Mouse (Mus musculus): Measurements from ENCODE around the gene Cyp27a1.

Cyp27a1 gene

GRCm38 (mm10) chr1:74719281-74719680 lies 5.9 kb downstream of the Cyp27a1 start:
- DNase-seq: no peak

GRCm38 (mm10) chr1:74721657-74722056 lies 8.3 kb downstream of the Cyp27a1 start:
- no peak for DNase-seq

GRCm38 (mm10) chr1:74723748-74724147 lies 10.4 kb downstream of the Cyp27a1 start:
- peak; percentile 31 for DNase-seq

- DNase-seq: no peak
Observed at GRCm38 (mm10) chr1:74726114-74726513, 12.7 kb downstream of the Cyp27a1 start.

GRCm38 (mm10) chr1:74726674-74727073 lies 13.3 kb downstream of the Cyp27a1 start:
- no peak for DNase-seq

DNA sequence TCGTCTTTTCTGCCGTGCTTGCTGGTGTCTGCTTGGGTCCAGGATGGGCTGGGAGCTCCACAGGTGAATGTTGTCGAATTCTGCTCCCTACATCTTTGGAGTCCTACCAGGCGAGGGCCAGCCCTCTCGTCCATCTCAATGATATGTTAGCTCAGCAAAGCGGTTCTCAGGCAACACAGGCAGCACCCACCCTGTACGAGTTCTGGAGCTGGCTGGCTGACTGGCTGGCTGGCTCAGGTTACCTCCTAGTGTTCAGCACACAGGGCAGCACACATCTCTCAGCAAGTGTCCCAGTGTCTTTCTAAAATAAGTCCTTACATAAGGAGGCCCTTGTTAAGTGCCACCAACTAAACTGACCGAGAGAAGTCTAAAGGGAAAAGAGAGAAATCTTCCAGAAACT lies 15.1 kb downstream of the Cyp27a1 start:
- no peak for DNase-seq

DNA sequence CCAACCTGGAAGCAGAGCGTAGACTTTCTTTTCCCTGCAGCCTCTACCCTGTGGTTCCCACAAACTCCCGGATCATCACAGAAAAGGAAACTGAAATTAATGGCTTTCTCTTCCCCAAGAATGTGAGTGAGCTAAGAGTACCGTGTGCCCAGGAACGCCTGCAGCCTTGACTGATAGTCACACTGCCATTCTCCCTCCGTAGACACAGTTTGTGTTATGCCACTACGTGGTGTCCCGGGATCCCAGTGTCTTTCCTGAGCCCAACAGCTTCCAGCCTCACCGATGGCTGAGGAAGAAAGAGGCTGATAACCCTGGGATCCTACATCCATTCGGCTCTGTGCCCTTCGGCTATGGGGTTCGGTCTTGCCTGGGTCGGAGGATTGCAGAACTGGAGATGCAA lies 23.6 kb downstream of the Cyp27a1 start:
- no peak for DNase-seq

DNA sequence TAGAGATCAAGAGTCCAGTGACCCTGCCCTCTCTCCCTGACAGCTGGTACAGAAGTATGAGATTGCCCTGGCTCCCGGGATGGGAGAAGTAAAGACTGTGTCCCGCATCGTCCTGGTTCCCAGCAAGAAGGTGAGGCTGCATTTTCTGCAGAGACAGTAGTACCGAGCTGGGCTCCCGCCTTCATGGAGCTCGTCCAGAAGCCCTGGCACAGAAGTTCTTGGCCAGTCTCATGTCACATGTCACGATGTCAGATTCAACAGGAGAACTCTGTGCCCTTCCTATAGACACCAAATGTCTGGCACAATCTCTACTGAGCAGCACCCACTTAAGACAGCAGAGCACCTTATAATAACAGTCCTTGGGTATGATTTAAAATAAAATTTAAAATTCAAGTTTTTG lies 24.1 kb downstream of the Cyp27a1 start:
- no peak for DNase-seq

DNA sequence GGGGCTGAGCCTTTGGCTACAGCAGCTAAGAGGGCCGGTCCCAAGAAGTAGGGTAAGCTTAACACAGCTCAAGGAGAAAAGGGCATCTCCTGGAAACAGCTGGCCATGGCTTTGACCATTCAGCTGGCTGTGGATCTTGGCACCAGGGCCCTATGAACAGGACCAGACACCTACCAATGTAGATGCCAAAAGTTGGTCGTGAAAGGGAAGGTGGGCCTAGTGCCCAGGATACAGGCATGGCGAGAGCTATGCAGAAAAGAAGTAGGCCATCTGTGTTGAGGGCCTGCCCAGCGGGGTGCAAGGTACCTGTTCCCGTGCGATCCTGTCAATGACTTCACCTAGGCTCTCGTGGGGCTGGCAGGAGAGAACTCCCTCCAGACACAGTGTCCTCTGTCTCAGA lies 27.5 kb downstream of the Cyp27a1 start:
- DNase-seq: no peak

GRCm38 (mm10) chr1:74747335-74747734 lies 34.0 kb downstream of the Cyp27a1 start:
- DNase-seq: no peak

GRCm38 (mm10) chr1:74748643-74749271 lies 35.4 kb downstream of the Cyp27a1 start, which contains the start of gene Prkag3:
Gene Prkag3 (minus strand): TSS chr1:74749221.
- peak; percentile 71 for DNase-seq

DNA sequence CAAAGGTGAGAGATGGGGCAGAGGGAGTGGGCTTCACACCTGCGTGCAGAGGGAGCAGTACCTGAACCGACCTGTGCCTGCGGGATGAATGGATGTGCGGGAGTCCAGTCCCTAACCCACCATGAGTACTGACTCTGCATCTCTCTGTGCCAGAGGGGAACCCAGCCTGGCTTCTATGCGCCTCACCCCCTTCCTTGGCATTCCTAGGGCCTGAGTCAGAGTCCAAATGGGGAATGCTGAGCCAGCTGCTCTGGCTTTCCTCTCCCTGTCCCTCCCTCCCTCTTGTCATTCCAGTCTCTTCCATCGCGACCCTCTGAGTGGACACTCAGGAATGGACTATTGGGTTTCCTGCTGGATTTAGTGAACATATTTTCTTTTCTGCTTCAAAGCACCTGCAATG lies 35.9 kb downstream of the Cyp27a1 start:
- peak; percentile 17 for DNase-seq

DNA sequence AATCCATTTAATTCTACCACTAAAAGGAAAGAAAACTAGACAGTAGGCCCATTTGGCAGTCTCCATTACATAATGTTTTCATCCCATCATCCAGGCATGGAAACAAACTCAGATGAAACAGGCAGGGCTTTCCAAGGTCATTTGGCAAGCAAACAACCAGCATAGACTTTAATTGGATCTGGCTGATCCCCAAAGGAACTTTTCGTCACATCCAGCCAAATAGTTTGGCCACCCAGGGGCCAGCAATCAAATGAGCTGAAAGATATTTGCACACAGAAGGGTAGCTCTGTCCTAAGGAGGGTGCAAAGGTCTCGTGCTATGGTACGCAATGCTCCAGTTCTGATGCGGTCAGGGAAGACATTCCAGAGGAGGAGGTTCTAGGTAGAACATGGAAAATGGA lies 37.3 kb downstream of the Cyp27a1 start:
- DNase-seq: peak; percentile 18

DNA sequence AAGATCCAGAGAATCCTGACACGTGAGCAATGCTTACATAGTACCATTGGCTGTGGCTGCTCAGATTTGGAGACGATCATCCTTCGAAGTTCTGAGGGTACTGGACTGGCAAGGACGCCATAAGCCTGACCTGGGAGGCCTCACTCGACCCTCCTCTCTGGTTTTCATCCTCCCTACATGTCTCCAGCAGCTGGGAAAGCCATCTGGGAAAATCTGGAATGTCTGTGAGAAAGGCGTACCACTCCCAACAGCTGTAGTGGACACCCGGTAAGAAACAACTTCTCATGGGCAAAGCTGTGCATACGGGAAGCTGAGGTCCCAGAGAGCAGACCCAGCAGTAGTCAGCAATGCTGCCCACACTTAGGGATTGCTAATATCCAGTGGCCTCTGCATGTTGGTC lies 38.8 kb downstream of the Cyp27a1 start:
- DNase-seq: no peak

GRCm38 (mm10) chr1:74752833-74753232 lies 39.5 kb downstream of the Cyp27a1 start:
- no peak for DNase-seq

GRCm38 (mm10) chr1:74753266-74753974 lies 40.0 kb downstream of the Cyp27a1 start:
- DNase-seq: no peak

GRCm38 (mm10) chr1:74754175-74754785 lies 40.9 kb downstream of the Cyp27a1 start:
- DNase-seq: no peak

- DNase-seq: peak; percentile 82
Observed at GRCm38 (mm10) chr1:74759773-74760172, 46.4 kb downstream of the Cyp27a1 start.

DNA sequence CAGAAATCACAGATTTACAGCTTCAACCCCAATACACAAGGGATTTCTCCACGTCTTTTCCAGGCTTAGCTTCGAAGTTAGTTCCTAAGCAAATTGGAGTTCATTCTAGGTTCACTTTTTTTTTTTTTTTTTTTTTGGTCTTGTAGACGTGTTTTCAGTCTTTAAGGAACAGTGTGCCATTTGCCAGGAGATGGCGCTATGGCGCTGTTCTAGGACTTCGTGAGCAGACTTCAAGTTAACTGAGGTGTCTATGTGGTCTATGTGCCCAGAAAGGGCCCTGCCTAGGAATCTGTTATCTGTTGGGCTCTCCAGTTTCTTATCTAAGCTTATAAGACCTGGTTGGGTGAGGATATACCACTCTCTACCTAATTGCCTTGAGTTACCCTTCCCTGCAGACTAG lies 49.7 kb downstream of the Cyp27a1 start:
- peak; percentile 87 for DNase-seq

- peak; percentile 36 for DNase-seq
Observed at GRCm38 (mm10) chr1:74770727-74771466, 57.5 kb downstream of the Cyp27a1 start.

GRCm38 (mm10) chr1:74771467-74771844 lies 58.1 kb downstream of the Cyp27a1 start:
- peak; percentile 37 for DNase-seq

GRCm38 (mm10) chr1:74771845-74771930 lies 58.3 kb downstream of the Cyp27a1 start, which contains the start of gene Wnt6:
Gene Wnt6 (plus strand): TSS chr1:74771892.
- no peak for DNase-seq

DNA sequence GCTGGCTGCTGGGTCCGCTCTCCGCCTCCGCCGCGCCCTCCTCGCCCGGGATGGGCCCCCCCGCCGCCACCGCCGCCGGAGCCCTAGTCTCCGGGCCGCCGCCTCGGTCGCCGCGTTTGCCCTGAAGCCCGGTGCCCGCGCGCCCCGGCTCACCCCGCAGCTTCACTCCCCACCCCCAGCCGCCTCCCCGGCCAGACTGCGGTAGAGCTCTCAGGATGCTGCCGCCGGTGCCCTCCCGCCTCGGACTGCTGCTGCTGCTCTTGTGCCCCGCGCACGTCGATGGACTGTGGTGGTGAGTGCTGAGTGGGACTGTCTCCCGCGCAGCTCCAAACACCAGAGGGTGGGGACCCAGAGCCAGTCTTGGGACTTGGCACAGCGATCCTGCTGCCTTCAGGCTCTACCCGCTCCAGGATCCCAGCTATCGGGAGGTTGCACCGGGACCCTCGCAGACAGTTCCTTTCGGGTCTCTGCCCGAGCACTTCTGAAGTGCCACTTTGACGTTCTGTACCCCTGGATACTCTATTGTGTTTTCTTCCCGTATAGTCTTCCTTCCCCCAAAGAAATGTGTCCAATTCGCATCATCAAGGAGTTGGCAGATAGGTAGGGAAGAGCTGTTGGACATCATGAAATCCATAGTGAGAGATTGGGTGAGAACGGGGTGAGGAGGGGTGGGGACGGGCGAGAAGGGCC lies 58.7 kb downstream of the Cyp27a1 start:
- peak; percentile 58 for DNase-seq

Data from retina, postnatal 1 day (tissue).